Comparison of ENCODE assay signal across 8 mouse cellular contexts in the genomic region with DNA sequence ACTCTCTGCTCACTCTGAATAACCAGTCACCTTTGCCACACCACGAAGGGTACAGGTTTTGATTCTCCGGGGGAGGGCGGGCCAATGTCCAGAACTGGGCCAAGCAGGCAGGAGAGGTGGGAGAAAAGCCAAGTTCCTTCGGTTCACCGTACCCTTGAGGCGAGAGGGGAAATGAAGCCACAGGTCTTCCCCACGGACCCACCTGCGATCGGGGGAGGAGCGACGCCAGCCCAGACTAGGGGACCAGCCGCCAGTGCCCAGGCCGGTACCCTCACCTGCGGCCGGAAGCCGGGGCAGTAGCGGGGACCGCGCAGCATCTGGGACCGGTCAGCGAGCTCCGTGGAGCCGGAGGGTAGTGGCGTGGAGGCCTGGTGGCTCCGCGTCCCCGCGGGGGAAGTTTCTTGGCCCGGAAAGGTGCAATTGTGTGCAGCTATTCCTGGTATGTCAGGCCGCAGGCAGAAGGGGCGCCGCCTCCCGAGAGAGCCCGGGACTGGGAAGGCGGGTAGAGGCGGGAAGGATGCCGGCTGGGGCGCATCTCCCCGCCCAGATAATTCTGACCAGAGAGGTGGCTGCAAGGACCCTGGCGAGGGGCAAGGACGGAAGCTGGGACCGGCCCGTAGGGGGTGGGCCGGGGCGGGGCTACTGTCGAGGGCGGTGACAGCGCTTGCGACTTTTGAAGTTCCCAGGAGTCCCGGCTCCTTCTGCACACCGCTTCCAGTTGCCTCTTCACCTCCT. TPM values are rescaled to one million over a fixed set of nuclear protein-coding genes. Genes with fewer than 3 reads are reported as not detected.
A peak's percentile ranks its signal among the peaks of the same experiment; 100 is the strongest.
DNase-seq lines count a peak whose midpoint lies in the region; ATAC-seq and TF ChIP-seq lines count a peak whose summit lies in the region.

TSS of gene Gm9922 (minus strand) at position 578 of the 735 bp plus-strand sequence.
TSS of gene Lmo7 (plus strand) at position 721 of the 735 bp plus-strand sequence.

- 2% methylated on average over 50 of the region's 51 CpGs for WGBS in forebrain, postnatal 0 days

- no peak for DNase-seq in G1E (ENCODE audit: low spot score)
- DNase-seq in c-Kit-positive CD71-negative TER-119-negative erythroid progenitor cells, embryonic 14.5 days (ENCODE audit: low read depth) = peak; percentile 17
- no peak for DNase-seq in forebrain, postnatal 0 days
- DNase-seq in heart, postnatal 4 days = peak; percentile 72
- peak; percentile 9 to 10 for DNase-seq in layer of hippocampus, postnatal 14 days (ENCODE audit: low spot score in 2 of 2)
- peak; percentile 65 for DNase-seq in lung, postnatal 25 days (ENCODE audit: low spot score)
- peak; percentile 60 for DNase-seq in retina, postnatal 1 day
- peak; percentile 77 for DNase-seq in urinary bladder, postnatal 4 days (ENCODE audit: low spot score in 2 of 2)

- H3K9me3 ChIP-seq in G1E (replicated peaks) = peaks cover 18% of the 10 kb centered on the region
- no peaks in the 10 kb centered on the region for H3K9me3 ChIP-seq in forebrain, postnatal 0 days (ENCODE audit: low read length)

- ATAC-seq in G1E (ENCODE audit: extremely low read depth, insufficient number of reproducible peaks, low FRiP score, poor library complexity, severe bottlenecking) = no peak
- ATAC-seq in forebrain, postnatal 0 days = peak; percentile 72

- no peak within 1 kb of the TSS for H3K27ac ChIP-seq in forebrain, postnatal 0 days (ENCODE audit: low read depth, low read length)

- H3K4me1 ChIP-seq in G1E (ENCODE audit: insufficient read depth, low read depth, low read length) = no peaks in the 10 kb centered on the region
- H3K4me1 ChIP-seq in forebrain, postnatal 0 days (ENCODE audit: insufficient read depth) = no peaks in the 10 kb centered on the region

- H3K4me3 ChIP-seq in G1E (ENCODE audit: low read depth, low read length) = peak within 1 kb of the TSS; percentile 13; the same call in 1 of the 2 replicates
- peak within 1 kb of the TSS; percentile 63 for H3K4me3 ChIP-seq in forebrain, postnatal 0 days (ENCODE audit: low read depth, low read length)

- TF ChIP-seq CTCF in G1E (IDR thresholded peaks at IDR 0.05; ENCODE audit: low read depth, low read length) = no peak
- TF ChIP-seq CTCF in forebrain, postnatal 0 days (IDR thresholded peaks at IDR 0.05; ENCODE audit: low read depth) = no peak; the same call in 1 of the 2 replicates

- H3K4me2 ChIP-seq in forebrain, postnatal 0 days (ENCODE audit: low read depth) = peak within 1 kb of the TSS; percentile 99

- no peaks in the 10 kb centered on the region for H3K27me3 ChIP-seq in G1E (ENCODE audit: insufficient read depth, low read length)
- H3K27me3 ChIP-seq in forebrain, postnatal 0 days (ENCODE audit: insufficient read depth, low read length) = peaks cover 13% of the 10 kb centered on the region

- no peaks in the 10 kb centered on the region for H3K36me3 ChIP-seq in G1E (replicated peaks)
- H3K36me3 ChIP-seq in forebrain, postnatal 0 days (ENCODE audit: insufficient read depth) = no peaks in the 10 kb centered on the region

- peak within 1 kb of the TSS; percentile 60 for H3K9ac ChIP-seq in forebrain, postnatal 0 days

RNA-seq across cellular contexts. Expression of gene Gm9922, which starts in this region (rescaled TPM):
- total RNA-seq in G1E (2014; fragmentation: Nextera tagmentation) = not detected in 2 replicates
- not detected in 2 replicates for total RNA-seq in G1E (2017)
- polyA plus RNA-seq in G1E (2012) = not detected in 2 replicates
- not detected in 2 replicates for total RNA-seq in forebrain, postnatal 0 days (2014; rRNA removed)
- 1.0 and 2.1 TPM in 2 replicates for polyA plus RNA-seq in forebrain, postnatal 0 days (2015; fragmentation: Nextera tagmentation; extraction: Ambion mirVana)
- total RNA-seq in heart, postnatal 4 days (2021) = 1 to 10 TPM; 1.7 TPM
- not detected for total RNA-seq in layer of hippocampus, postnatal 14 days (2021)

RNA-seq across cellular contexts. Expression of gene Lmo7, which starts in this region (rescaled TPM):
- not detected in 2 replicates for total RNA-seq in G1E (2014; fragmentation: Nextera tagmentation)
- 0.46 and 0.71 TPM in 2 replicates for total RNA-seq in G1E (2017)
- not detected in 2 replicates for polyA plus RNA-seq in G1E (2012)
- 26.3 and 33.9 TPM in 2 replicates for total RNA-seq in forebrain, postnatal 0 days (2014; rRNA removed)
- polyA plus RNA-seq in forebrain, postnatal 0 days (2015; fragmentation: Nextera tagmentation; extraction: Ambion mirVana) = 11.3 and 13.4 TPM in 2 replicates
- total RNA-seq in heart, postnatal 4 days (2021) = 100 to 1,000 TPM; 490 to 502 TPM
- total RNA-seq in layer of hippocampus, postnatal 14 days (2021) = 100 to 1,000 TPM; 113 to 131 TPM

Comparison
In these comparisons a context has a peak if more than half of its experiments do, and no peak if none do; other contexts are left out.
1. RNA of gene Lmo7 (total RNA-seq): 490 to 502 TPM in heart, postnatal 4 days, 113 to 131 TPM in layer of hippocampus, postnatal 14 days and 26.3 to 33.9 TPM in forebrain, postnatal 0 days; 0.46 to 0.71 TPM in G1E; every median in the first group is over 10 times any median in the second.
2. RNA of gene Lmo7 (polyA plus RNA-seq): 11.3 to 13.4 TPM in forebrain, postnatal 0 days; not detected in G1E; every median in the first group is over 10 times any median in the second.
3. DNase-seq: peak in c-Kit-positive CD71-negative TER-119-negative erythroid progenitor cells, embryonic 14.5 days (single experiment), heart, postnatal 4 days (single experiment), layer of hippocampus, postnatal 14 days (2 of 2), lung, postnatal 25 days (single experiment), retina, postnatal 1 day (single experiment) and urinary bladder, postnatal 4 days (2 of 2); none in G1E (single experiment) and forebrain, postnatal 0 days (single experiment).